Mouse (Mus musculus) gastrocnemius, postnatal 36 days (tissue): Measurements from ENCODE around the gene Hba-a1. TPM values are rescaled to one million over a fixed set of nuclear protein-coding genes. Genes with fewer than 3 reads are reported as not detected.
"Not testable (repeated sequence)": the region's sequence is repeated elsewhere in the genome, so short reads cannot be mapped to it uniquely, and the experiment has no call there.

ENCODE experiments used
- DNase-seq, 2 experiments: peaks; one replicate each; pipeline ENCODE4 v3.0.0; 2022
- intact Hi-C: fragments of 180-260 bp; cut with DNase I; formaldehyde crosslinking; loops from one replicate; pipeline ENCODE4 v1.15.1; 2025
- total RNA-seq, 2 experiments: library from RNA; stranded (reverse); gene quantifications; 2 replicates each; pipeline ENCODE4 v1.2.3; 2021

Gene Hba-a1
- total RNA-seq, 2 experiments from 2014 or later = 252 to 350 TPM

- intact Hi-C loops = loop anchor here (5.0 kb wide), 1 partner anchor 105 kb away; no protein-coding TSS in a partner anchor
- peak; percentile 72 to 76 for DNase-seq
Observed at GRCm38 (mm10) chr11:32286695-32287492, 3.6 kb downstream of the Hba-a1 start, which contains the start of gene Hbq1b. Gene Hbq1b (plus strand): TSS chr11:32286965.

GRCm38 (mm10) chr11:32287493-32287825, 4.1 kb downstream of the Hba-a1 start:
- intact Hi-C loops = loop anchor here (5.0 kb wide), 1 partner anchor 105 kb away; no protein-coding TSS in a partner anchor

GRCm38 (mm10) chr11:32292819-32293218, 9.5 kb downstream of the Hba-a1 start:
- DNase-seq, intact Hi-C loops: not testable (repeated sequence)

More at GRCm38 (mm10) chr11:32287493-32287825, 4.1 kb downstream of the Hba-a1 start:
- no peak for DNase-seq

GRCm38 (mm10) chr11:32293479-32293878, 10.2 kb downstream of the Hba-a1 start:
- DNase-seq = not testable (repeated sequence)

GRCm38 (mm10) chr11:32296203-32296602, 12.9 kb downstream of the Hba-a1 start, which contains the start of gene Hba-a2:
Gene Hba-a2 (plus strand): TSS chr11:32296489.
- DNase-seq, intact Hi-C loops: not testable (repeated sequence)

More at GRCm38 (mm10) chr11:32293479-32293878, 10.2 kb downstream of the Hba-a1 start:
- intact Hi-C loops = not testable (repeated sequence)

GRCm38 (mm10) chr11:32297417-32297816, 14.1 kb downstream of the Hba-a1 start:
- DNase-seq, intact Hi-C loops: not testable (repeated sequence)

- intact Hi-C loops = no loop called here
- no peak for DNase-seq
Observed at GRCm38 (mm10) chr11:32297866-32298531, 14.7 kb downstream of the Hba-a1 start.

- intact Hi-C loops = no loop called here
- DNase-seq = no peak
Observed at GRCm38 (mm10) chr11:32298532-32298918, 15.2 kb downstream of the Hba-a1 start.

GRCm38 (mm10) chr11:32299865-32300264, 16.6 kb downstream of the Hba-a1 start, which contains the start of gene Hbq1a:
Gene Hbq1a (plus strand): TSS chr11:32300069.
- intact Hi-C loops = loop anchor here (5.0 kb wide), 1 partner anchor 118 kb away; no protein-coding TSS in a partner anchor
- DNase-seq = peak; percentile 42 to 57

- intact Hi-C loops = loop anchor here (5.0 kb wide), 1 partner anchor 118 kb away; no protein-coding TSS in a partner anchor
- no peak for DNase-seq
Observed at GRCm38 (mm10) chr11:32300279-32301267, 17.3 kb downstream of the Hba-a1 start.

- intact Hi-C loops = loop anchor here (5.0 kb wide), 1 partner anchor 119 kb away; no protein-coding TSS in a partner anchor
- DNase-seq = no peak
Observed at GRCm38 (mm10) chr11:32301506-32301905, 18.2 kb downstream of the Hba-a1 start.

GRCm38 (mm10) chr11:32302824-32303419, 19.6 kb downstream of the Hba-a1 start:
- DNase-seq = no peak
- intact Hi-C loops = loop anchor here (5.0 kb wide), 1 partner anchor 121 kb away; no protein-coding TSS in a partner anchor

- DNase-seq = no peak
- intact Hi-C loops = loop anchor here (5.0 kb wide), 1 partner anchor 121 kb away; no protein-coding TSS in a partner anchor
Observed at GRCm38 (mm10) chr11:32303455-32303854, 20.1 kb downstream of the Hba-a1 start.

- no peak for DNase-seq
- intact Hi-C loops = no loop called here
Observed at GRCm38 (mm10) chr11:32307006-32307405, 23.7 kb downstream of the Hba-a1 start.

GRCm38 (mm10) chr11:32309446-32309845, 26.1 kb downstream of the Hba-a1 start:
- DNase-seq = no peak
- intact Hi-C loops = no loop called here

- intact Hi-C loops = no loop called here
- no peak for DNase-seq
Observed at GRCm38 (mm10) chr11:32309928-32310327, 26.6 kb downstream of the Hba-a1 start.

GRCm38 (mm10) chr11:32316009-32316408, 32.7 kb downstream of the Hba-a1 start:
- intact Hi-C loops = no loop called here
- DNase-seq = no peak

- intact Hi-C loops = no loop called here
- no peak for DNase-seq
Observed at GRCm38 (mm10) chr11:32320507-32321195, 37.3 kb downstream of the Hba-a1 start.

GRCm38 (mm10) chr11:32321196-32321565, 37.9 kb downstream of the Hba-a1 start:
- intact Hi-C loops = no loop called here
- peak; percentile 42 to 44 for DNase-seq
